Mouse (Mus musculus): ENCODE data around the gene Pex11b. TPM values are rescaled to one million over a fixed set of nuclear protein-coding genes. Genes with fewer than 3 reads are reported as not detected.

The Pex11b gene
- total and polyA plus RNA-seq, 2 experiments from 2014 or later: 63.9 to 66.9 TPM

- Histone ChIP-seq H3K9ac (replicated peaks; ENCODE audit: low read length) (no peak overlapping the region), H3K27me3 (ENCODE audit: insufficient read depth, low read length) (no peaks in the 10 kb centered on the region), H3K4me3 (ENCODE audit: low read length) (no peak overlapping the region), H3K4me2 (ENCODE audit: low read depth, low read length) (no peak overlapping the region), H3K4me1 (ENCODE audit: insufficient read depth, low read length) (peaks cover 5% of the 10 kb centered on the region), H3K36me3 (ENCODE audit: insufficient read depth, low read length) (no peaks in the 10 kb centered on the region), H3K9me3 (ENCODE audit: low read length) (no peaks in the 10 kb centered on the region), H3K27ac (no peak overlapping the region)
- WGBS: 7% methylated on average over 3 of the region's 3 CpGs
- peak; percentile 54 for TF ChIP-seq CTCF (IDR thresholded peaks at IDR 0.05; ENCODE audit: low read depth)
- peak; percentile 53 for DNase-seq (ENCODE audit: low spot score)
- no peak for ATAC-seq
These were observed 57.3 kb downstream of the Pex11b start for GRCm38 (mm10) chr3:96692506-96692905.

GRCm38 (mm10) chr3:96693579-96693978 lies 58.4 kb downstream of the Pex11b start:
- Histone ChIP-seq H3K4me1 (ENCODE audit: insufficient read depth, low read length) (peaks cover 10% of the 10 kb centered on the region), H3K4me3 (ENCODE audit: low read length) (no peak overlapping the region), H3K9me3 (ENCODE audit: low read length) (no peaks in the 10 kb centered on the region), H3K4me2 (ENCODE audit: low read depth, low read length) (no peak overlapping the region), H3K9ac (replicated peaks; ENCODE audit: low read length) (no peak overlapping the region), H3K27me3 (ENCODE audit: insufficient read depth, low read length) (no peaks in the 10 kb centered on the region), H3K27ac (no peak overlapping the region), H3K36me3 (ENCODE audit: insufficient read depth, low read length) (no peaks in the 10 kb centered on the region)
- WGBS: 82% methylated on average over 1 of the region's 1 CpGs
- ATAC-seq (no peak), DNase-seq (ENCODE audit: low spot score) (no peak)
- TF ChIP-seq CTCF (IDR thresholded peaks at IDR 0.05; ENCODE audit: low read depth): no peak

Other genes starting within 250 kb of the Pex11b start
- gene BC107364, start 183.1 kb upstream of the Pex11b start, total RNA-seq (2014; rRNA removed): not detected in 2 replicates
- not detected in 2 replicates for gene BC107364, start 183.1 kb upstream of the Pex11b start, polyA plus RNA-seq (2015; fragmentation: Nextera tagmentation; extraction: Ambion mirVana)
- 0.78 and 1.9 TPM in 2 replicates for gene Hfe2, start 110.2 kb upstream of the Pex11b start, total RNA-seq (2014; rRNA removed)
- gene Hfe2, start 110.2 kb upstream of the Pex11b start, polyA plus RNA-seq (2015; fragmentation: Nextera tagmentation; extraction: Ambion mirVana): 2.1 and 2.5 TPM in 2 replicates
- 192 and 222 TPM in 2 replicates for gene Txnip, start 77.4 kb upstream of the Pex11b start, total RNA-seq (2014; rRNA removed)
- gene Txnip, start 77.4 kb upstream of the Pex11b start, polyA plus RNA-seq (2015; fragmentation: Nextera tagmentation; extraction: Ambion mirVana): 133 and 148 TPM in 2 replicates
- gene Gm16253, start 58.4 kb upstream of the Pex11b start, total RNA-seq (2014; rRNA removed): not detected in 2 replicates
- 0.48 and 0.96 TPM in 2 replicates for gene Gm16253, start 58.4 kb upstream of the Pex11b start, polyA plus RNA-seq (2015; fragmentation: Nextera tagmentation; extraction: Ambion mirVana)
- 10.7 and 11.2 TPM in 2 replicates for gene Polr3gl, start 41.2 kb upstream of the Pex11b start, total RNA-seq (2014; rRNA removed)
- 31.9 and 32.9 TPM in 2 replicates for gene Polr3gl, start 41.2 kb upstream of the Pex11b start, polyA plus RNA-seq (2015; fragmentation: Nextera tagmentation; extraction: Ambion mirVana)
- gene Ankrd34a, start 38.7 kb upstream of the Pex11b start, total RNA-seq (2014; rRNA removed): 26.4 and 29.6 TPM in 2 replicates
- gene Ankrd34a, start 38.7 kb upstream of the Pex11b start, polyA plus RNA-seq (2015; fragmentation: Nextera tagmentation; extraction: Ambion mirVana): 14.2 and 15.3 TPM in 2 replicates
- 45.0 and 48.4 TPM in 2 replicates for gene Lix1l, start 34.2 kb upstream of the Pex11b start, total RNA-seq (2014; rRNA removed)
- gene Lix1l, start 34.2 kb upstream of the Pex11b start, polyA plus RNA-seq (2015; fragmentation: Nextera tagmentation; extraction: Ambion mirVana): 3.9 and 5.2 TPM in 2 replicates
- 14.9 and 17.0 TPM in 2 replicates for gene Rbm8a, start 5.4 kb upstream of the Pex11b start, total RNA-seq (2014; rRNA removed)
- 114 TPM in 2 replicates for gene Rbm8a, start 5.4 kb upstream of the Pex11b start, polyA plus RNA-seq (2015; fragmentation: Nextera tagmentation; extraction: Ambion mirVana)
- 0.32 TPM in 1 of 2 replicates, not detected in the other for gene Gm42957, start 98 bp downstream of the Pex11b start, total RNA-seq (2014; rRNA removed)
- gene Gm42957, start 98 bp downstream of the Pex11b start, polyA plus RNA-seq (2015; fragmentation: Nextera tagmentation; extraction: Ambion mirVana): 0.15 TPM in 1 of 2 replicates, not detected in the other
- gene Itga10, start 10.2 kb downstream of the Pex11b start, total RNA-seq (2014; rRNA removed): 2.3 and 2.6 TPM in 2 replicates
- 0.79 and 1.4 TPM in 2 replicates for gene Itga10, start 10.2 kb downstream of the Pex11b start, polyA plus RNA-seq (2015; fragmentation: Nextera tagmentation; extraction: Ambion mirVana)
- 2.1 and 6.4 TPM in 2 replicates for gene Ankrd35, start 34.8 kb downstream of the Pex11b start, total RNA-seq (2014; rRNA removed)
- gene Ankrd35, start 34.8 kb downstream of the Pex11b start, polyA plus RNA-seq (2015; fragmentation: Nextera tagmentation; extraction: Ambion mirVana): 2.8 and 3.0 TPM in 2 replicates
- gene Pias3, start 61.0 kb downstream of the Pex11b start, total RNA-seq (2014; rRNA removed): 37.5 and 46.1 TPM in 2 replicates
- gene Pias3, start 61.0 kb downstream of the Pex11b start, polyA plus RNA-seq (2015; fragmentation: Nextera tagmentation; extraction: Ambion mirVana): 41.3 and 44.3 TPM in 2 replicates
- 13.0 and 13.4 TPM in 2 replicates for gene Nudt17, start 73.2 kb downstream of the Pex11b start, total RNA-seq (2014; rRNA removed)
- gene Nudt17, start 73.2 kb downstream of the Pex11b start, polyA plus RNA-seq (2015; fragmentation: Nextera tagmentation; extraction: Ambion mirVana): 17.6 and 17.8 TPM in 2 replicates
- 10.9 and 11.7 TPM in 2 replicates for gene Polr3c, start 92.3 kb downstream of the Pex11b start, total RNA-seq (2014; rRNA removed)
- 26.3 and 29.1 TPM in 2 replicates for gene Polr3c, start 92.3 kb downstream of the Pex11b start, polyA plus RNA-seq (2015; fragmentation: Nextera tagmentation; extraction: Ambion mirVana)
- gene Rnf115, start 92.3 kb downstream of the Pex11b start, total RNA-seq (2014; rRNA removed): 47.9 and 53.8 TPM in 2 replicates
- gene Rnf115, start 92.3 kb downstream of the Pex11b start, polyA plus RNA-seq (2015; fragmentation: Nextera tagmentation; extraction: Ambion mirVana): 76.6 and 81.2 TPM in 2 replicates
- gene Pdzk1, start 193.9 kb downstream of the Pex11b start, total RNA-seq (2014; rRNA removed): 0.05 TPM in 1 of 2 replicates, not detected in the other
- gene Pdzk1, start 193.9 kb downstream of the Pex11b start, polyA plus RNA-seq (2015; fragmentation: Nextera tagmentation; extraction: Ambion mirVana): 0.24 TPM in 1 of 2 replicates, not detected in the other
- gene Cd160, start 194.0 kb downstream of the Pex11b start, total RNA-seq (2014; rRNA removed): not detected in 2 replicates
- 0.06 and 0.13 TPM in 2 replicates for gene Cd160, start 194.0 kb downstream of the Pex11b start, polyA plus RNA-seq (2015; fragmentation: Nextera tagmentation; extraction: Ambion mirVana)